Mouse (Mus musculus) hindbrain, postnatal 0 days (tissue): Measurements from ENCODE around the gene Ankrd23. TPM values are rescaled to one million over a fixed set of nuclear protein-coding genes. Genes with fewer than 3 reads are reported as not detected.
A peak's percentile ranks its signal among the peaks of the same experiment; 100 is the strongest.
"Not testable (repeated sequence)": the region's sequence is repeated elsewhere in the genome, so short reads cannot be mapped to it uniquely, and the experiment has no call there.

Experiments
- ATAC-seq: fragments of 200-750 bp; cut with Nextera tagmentation; 2 replicates; pipeline ENCODE4 v1.8.0; 2017; ENCODE audit warnings: mild to moderate bottlenecking, moderate TSS enrichment, moderate library complexity
- DNase-seq: peaks from one replicate; pipeline ENCODE4 v3.0.0-alpha.2; 2015; ENCODE audit warnings: low spot score
- H3K27ac ChIP-seq: fragments of 300-500 bp; sonication (generic); 2 replicates; pipeline ENCODE4 v1.5.1; 2014; ENCODE audit warnings: mild to moderate bottlenecking
- H3K27me3 ChIP-seq: fragments of 300-500 bp; sonication (generic); 2 replicates; pipeline ENCODE4 v1.6.1; 2014; ENCODE audit warnings: low read length, mixed read lengths; ENCODE audit not compliant: insufficient read depth
- H3K36me3 ChIP-seq: fragments of 300-500 bp; sonication (generic); 2 replicates; pipeline ENCODE4 v1.6.1; 2014; ENCODE audit warnings: low read length, mixed read lengths; ENCODE audit not compliant: insufficient read depth
- H3K4me1 ChIP-seq: fragments of 300-500 bp; sonication (generic); 2 replicates; pipeline ENCODE4 v1.6.1; 2014; ENCODE audit warnings: antibody characterized with exemption, low read length, mixed read lengths; ENCODE audit not compliant: insufficient read depth
- H3K4me2 ChIP-seq: fragments of 300-500 bp; sonication (generic); 2 replicates; pipeline ENCODE4 v1.6.1; 2014; ENCODE audit warnings: low read depth, mild to moderate bottlenecking, low read length, moderate library complexity, mixed read lengths
- H3K4me3 ChIP-seq: fragments of 300-500 bp; sonication (generic); 2 replicates; pipeline ENCODE4 v1.5.1; 2014; ENCODE audit warnings: low read length
- H3K9ac ChIP-seq: fragments of 300-500 bp; sonication (generic); replicated peaks from 2 replicates; pipeline ENCODE4 v1.6.1; 2014; ENCODE audit warnings: mild to moderate bottlenecking, low read length, moderate library complexity, mixed read lengths
- H3K9me3 ChIP-seq: fragments of 300-500 bp; sonication (generic); 2 replicates; pipeline ENCODE4 v1.6.1; 2016; ENCODE audit warnings: low read length, mixed read lengths
- CTCF ChIP-seq: IDR thresholded peaks from 2 replicates; pipeline ENCODE4 v1.5.1; 2016; ENCODE audit warnings: antibody characterized with exemption, control low read depth, low read depth
- WGBS: fragments of 180-500 bp; shearing (Covaris S2); extraction: QIAGEN DNeasy Blood & Tissue Kit; methylation state at CpG from one replicate; pipeline ENCODE4 v1.1.7; 2014; 5-methylcytosine and 5-hydroxymethylcytosine counted together
- polyA plus RNA-seq: library from polyadenylated mRNA; unstranded; fragments of >200 nt; fragmentation: Nextera tagmentation; extraction: Ambion mirVana; gene quantifications from 2 replicates; pipeline ENCODE4 v1.2.1, GENCODE M21; 2015
- total RNA-seq: library from RNA; depleted of rRNA; stranded (reverse); fragments of >200 nt; gene quantifications from 2 replicates; pipeline ENCODE4 v1.2.3, GENCODE M21; 2014; rRNA removed

The Ankrd23 gene
- 8.1 and 11.5 TPM in 2 replicates for total RNA-seq
- 11.2 and 12.7 TPM in 2 replicates for polyA plus RNA-seq

- Histone ChIP-seq H3K27ac (0 out of 2 replicates have a peak within 1 kb of the TSS, but pooled peaks have one; percentile 54), H3K36me3 (peaks cover 20% of the 10 kb centered on the region; the same call in 1 of the 2 replicates)
- not testable (repeated sequence) for H3K4me1 ChIP-seq, H3K4me3 ChIP-seq, DNase-seq, H3K9ac ChIP-seq, H3K9me3 ChIP-seq, ATAC-seq, H3K4me2 ChIP-seq, H3K27me3 ChIP-seq
- WGBS: 93% methylated on average over 9 of the region's 9 CpGs
These were observed at the start of gene Ankrd23 for GRCm38 (mm10) chr1:36536783-36537182. Ankrd23 (minus strand) TSS chr1:36536883.

- Histone ChIP-seq H3K27me3 (no peaks in the 10 kb centered on the region), H3K4me3 (no peak overlapping the region), H3K4me2 (no peak overlapping the region), H3K36me3 (no peaks in the 10 kb centered on the region), H3K4me1 (peaks cover 25% of the 10 kb centered on the region), H3K9me3 (no peaks in the 10 kb centered on the region), H3K9ac (no peak overlapping the region), H3K27ac (no peak overlapping the region)
- no peak for DNase-seq
- TF ChIP-seq CTCF: no peak
- ATAC-seq: no peak
- 76% methylated on average over 4 of the region's 4 CpGs for WGBS
These were observed 49.6 kb upstream of the Ankrd23 start for GRCm38 (mm10) chr1:36586288-36586687.

- H3K9me3 ChIP-seq: no peaks in the 10 kb centered on the region
- 84% methylated on average over 8 of the region's 8 CpGs for WGBS
- no peaks in the 10 kb centered on the region for H3K27me3 ChIP-seq
- DNase-seq: no peak
- H3K4me3 ChIP-seq: no peak overlapping the region
- H3K4me1 ChIP-seq: peaks cover 23% of the 10 kb centered on the region
- no peak overlapping the region for H3K27ac ChIP-seq
- H3K4me2 ChIP-seq: no peak overlapping the region
- no peak for TF ChIP-seq CTCF
- no peaks in the 10 kb centered on the region for H3K36me3 ChIP-seq
- no peak for ATAC-seq
- H3K9ac ChIP-seq: no peak overlapping the region
These were observed 46.9 kb upstream of the Ankrd23 start for GRCm38 (mm10) chr1:36583408-36584116.

GRCm38 (mm10) chr1:36582211-36582610 is 45.5 kb upstream of the Ankrd23 start:
- Histone ChIP-seq H3K27me3 (no peaks in the 10 kb centered on the region), H3K4me2 (no peak overlapping the region), H3K9me3 (no peaks in the 10 kb centered on the region), H3K4me1 (peaks cover 16% of the 10 kb centered on the region), H3K9ac (no peak overlapping the region), H3K36me3 (no peaks in the 10 kb centered on the region), H3K27ac (no peak overlapping the region), H3K4me3 (no peak overlapping the region)
- TF ChIP-seq CTCF: no peak
- ATAC-seq (no peak), DNase-seq (no peak)
- 76% methylated on average over 8 of the region's 8 CpGs for WGBS

GRCm38 (mm10) chr1:36581260-36581659 is 44.6 kb upstream of the Ankrd23 start:
- peaks cover 16% of the 10 kb centered on the region for H3K4me1 ChIP-seq
- no peaks in the 10 kb centered on the region for H3K27me3 ChIP-seq
- DNase-seq (no peak), ATAC-seq (no peak)
- no peaks in the 10 kb centered on the region for H3K36me3 ChIP-seq
- peak overlapping the region; percentile 73; the same call in 1 of the 2 replicates for H3K27ac ChIP-seq
- H3K9me3 ChIP-seq: no peaks in the 10 kb centered on the region
- no peak for TF ChIP-seq CTCF
- H3K4me2 ChIP-seq: no peak overlapping the region
- 43% methylated on average over 5 of the region's 5 CpGs for WGBS
- H3K4me3 ChIP-seq: no peak overlapping the region
- H3K9ac ChIP-seq: no peak overlapping the region

GRCm38 (mm10) chr1:36580384-36581207 is 43.9 kb upstream of the Ankrd23 start:
- Histone ChIP-seq H3K9me3 (no peaks in the 10 kb centered on the region), H3K4me2 (peak overlapping the region; percentile 25), H3K27me3 (no peaks in the 10 kb centered on the region), H3K4me3 (no peak overlapping the region), H3K4me1 (peaks cover 16% of the 10 kb centered on the region), H3K27ac (peak overlapping the region; percentile 73), H3K9ac (0 out of 2 replicates have a peak overlapping the region, but pooled peaks have one; percentile 21), H3K36me3 (no peaks in the 10 kb centered on the region)
- ATAC-seq (peak; percentile 83), DNase-seq (peak; percentile 71)
- 3% methylated on average over 17 of the region's 17 CpGs for WGBS
- TF ChIP-seq CTCF: no peak
